Mouse (Mus musculus): ENCODE results near the gene Gm49510. TPM values are rescaled to one million over a fixed set of nuclear protein-coding genes. Genes with fewer than 3 reads are reported as not detected.

Gm49510 gene
- polyA plus RNA-seq, 1 experiment, result not detected

GRCm38 (mm10) chr15:78937311-78937710, 37.8 kb downstream of the Gm49510 start:
- TF ChIP-seq POLR2A (IDR thresholded peaks at IDR 0.05; ENCODE audit: control insufficient read depth, low read depth, low read length), result no peak
- no peak for TF ChIP-seq CTCF (IDR thresholded peaks at IDR 0.05; ENCODE audit: control insufficient read depth, insufficient read depth, insufficient replicate concordance, low read depth, low read length)
- Histone ChIP-seq H3K4me3 (ENCODE audit: control insufficient read depth, low read depth, low read length) (no peak overlapping the region), H3K4me1 (ENCODE audit: control insufficient read depth, insufficient read depth, low read length) (peaks cover 4% of the 10 kb centered on the region), H3K27ac (ENCODE audit: control insufficient read depth, insufficient read depth, low read depth, low read length) (no peak overlapping the region), H3K36me3 (ENCODE audit: control insufficient read depth, insufficient read depth, low read length) (peaks cover 2% of the 10 kb centered on the region), H3K27me3 (ENCODE audit: control insufficient read depth, insufficient read depth, low read length) (no peaks in the 10 kb centered on the region)

GRCm38 (mm10) chr15:78937963-78938362, 38.5 kb downstream of the Gm49510 start:
- no peak overlapping the region for H3K27ac ChIP-seq (ENCODE audit: control insufficient read depth, insufficient read depth, low read depth, low read length)
- H3K4me3 ChIP-seq (ENCODE audit: control insufficient read depth, low read depth, low read length), result no peak overlapping the region
- TF ChIP-seq CTCF (IDR thresholded peaks at IDR 0.05; ENCODE audit: control insufficient read depth, insufficient read depth, insufficient replicate concordance, low read depth, low read length) (no peak), POLR2A (IDR thresholded peaks at IDR 0.05; ENCODE audit: control insufficient read depth, low read depth, low read length) (no peak)
- peaks cover 4% of the 10 kb centered on the region for H3K4me1 ChIP-seq (ENCODE audit: control insufficient read depth, insufficient read depth, low read length)
- H3K27me3 ChIP-seq (ENCODE audit: control insufficient read depth, insufficient read depth, low read length), result no peaks in the 10 kb centered on the region
- H3K36me3 ChIP-seq (ENCODE audit: control insufficient read depth, insufficient read depth, low read length), result peaks cover 2% of the 10 kb centered on the region

DNA sequence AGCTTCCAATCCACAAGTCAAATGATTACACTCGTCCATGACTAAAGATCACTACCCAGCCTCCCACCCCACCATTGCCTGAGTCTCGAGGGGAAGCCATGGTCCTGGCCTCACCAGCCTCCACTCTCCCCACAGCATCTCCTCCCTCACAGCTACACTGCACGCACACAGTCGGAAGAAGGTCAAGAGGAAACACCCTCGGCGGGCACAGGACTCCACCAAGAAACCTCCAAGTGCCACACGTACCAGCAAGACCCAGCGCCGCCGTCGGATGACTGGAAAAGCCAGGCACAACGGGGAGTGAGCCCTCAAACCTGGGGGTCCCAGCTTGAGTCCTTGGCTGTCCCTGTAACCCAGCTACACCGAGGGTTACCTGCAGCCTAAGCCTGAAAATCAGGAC, 40.9 kb downstream of the Gm49510 start:
- Histone ChIP-seq H3K36me3 (ENCODE audit: control insufficient read depth, insufficient read depth, low read length) (peaks cover 2% of the 10 kb centered on the region), H3K4me1 (ENCODE audit: control insufficient read depth, insufficient read depth, low read length) (peaks cover 2% of the 10 kb centered on the region; the same call in 1 of the 2 replicates), H3K27ac (ENCODE audit: control insufficient read depth, insufficient read depth, low read depth, low read length) (no peak overlapping the region), H3K4me3 (ENCODE audit: control insufficient read depth, low read depth, low read length) (no peak overlapping the region), H3K27me3 (ENCODE audit: control insufficient read depth, insufficient read depth, low read length) (no peaks in the 10 kb centered on the region)
- TF ChIP-seq CTCF (IDR thresholded peaks at IDR 0.05; ENCODE audit: control insufficient read depth, insufficient read depth, insufficient replicate concordance, low read depth, low read length) (no peak), POLR2A (IDR thresholded peaks at IDR 0.05; ENCODE audit: control insufficient read depth, low read depth, low read length) (no peak)

- Histone ChIP-seq H3K4me1 (ENCODE audit: control insufficient read depth, insufficient read depth, low read length) (no peaks in the 10 kb centered on the region; the same call in 1 of the 2 replicates), H3K27ac (ENCODE audit: control insufficient read depth, insufficient read depth, low read depth, low read length) (no peak overlapping the region), H3K27me3 (ENCODE audit: control insufficient read depth, insufficient read depth, low read length) (no peaks in the 10 kb centered on the region), H3K4me3 (ENCODE audit: control insufficient read depth, low read depth, low read length) (no peak overlapping the region), H3K36me3 (ENCODE audit: control insufficient read depth, insufficient read depth, low read length) (peaks cover 2% of the 10 kb centered on the region)
- TF ChIP-seq POLR2A (IDR thresholded peaks at IDR 0.05; ENCODE audit: control insufficient read depth, low read depth, low read length) (no peak), CTCF (IDR thresholded peaks at IDR 0.05; ENCODE audit: control insufficient read depth, insufficient read depth, insufficient replicate concordance, low read depth, low read length) (peak; percentile 59; the same call in 1 of the 2 replicates)
These were observed 43.2 kb downstream of the Gm49510 start for GRCm38 (mm10) chr15:78942663-78943062.

DNA sequence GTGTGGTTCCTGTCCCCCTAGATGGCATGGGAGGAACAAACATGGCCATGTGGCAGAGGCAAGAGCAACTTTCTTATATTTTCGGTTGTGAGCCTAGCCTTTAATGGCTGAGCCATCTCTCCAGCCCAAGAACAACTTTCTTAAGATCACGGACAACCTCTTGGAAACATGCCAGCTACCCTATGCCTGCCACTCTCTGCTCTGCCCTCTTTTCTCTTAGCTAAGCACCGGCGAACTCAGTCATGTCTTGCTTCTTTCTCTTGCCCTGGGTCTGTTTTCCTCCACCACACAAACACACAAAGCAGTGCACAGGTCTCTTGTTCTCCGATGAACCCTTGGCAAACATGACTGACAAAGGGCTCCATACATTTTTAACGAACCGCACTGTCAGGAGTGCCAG, 46.8 kb downstream of the Gm49510 start:
- TF ChIP-seq CTCF (IDR thresholded peaks at IDR 0.05; ENCODE audit: control insufficient read depth, insufficient read depth, insufficient replicate concordance, low read depth, low read length), result no peak
- TF ChIP-seq POLR2A (IDR thresholded peaks at IDR 0.05; ENCODE audit: control insufficient read depth, low read depth, low read length), result no peak
- Histone ChIP-seq H3K36me3 (ENCODE audit: control insufficient read depth, insufficient read depth, low read length) (no peaks in the 10 kb centered on the region), H3K27me3 (ENCODE audit: control insufficient read depth, insufficient read depth, low read length) (no peaks in the 10 kb centered on the region), H3K27ac (ENCODE audit: control insufficient read depth, insufficient read depth, low read depth, low read length) (no peak overlapping the region), H3K4me1 (ENCODE audit: control insufficient read depth, insufficient read depth, low read length) (peaks cover 4% of the 10 kb centered on the region), H3K4me3 (ENCODE audit: control insufficient read depth, low read depth, low read length) (no peak overlapping the region)

DNA sequence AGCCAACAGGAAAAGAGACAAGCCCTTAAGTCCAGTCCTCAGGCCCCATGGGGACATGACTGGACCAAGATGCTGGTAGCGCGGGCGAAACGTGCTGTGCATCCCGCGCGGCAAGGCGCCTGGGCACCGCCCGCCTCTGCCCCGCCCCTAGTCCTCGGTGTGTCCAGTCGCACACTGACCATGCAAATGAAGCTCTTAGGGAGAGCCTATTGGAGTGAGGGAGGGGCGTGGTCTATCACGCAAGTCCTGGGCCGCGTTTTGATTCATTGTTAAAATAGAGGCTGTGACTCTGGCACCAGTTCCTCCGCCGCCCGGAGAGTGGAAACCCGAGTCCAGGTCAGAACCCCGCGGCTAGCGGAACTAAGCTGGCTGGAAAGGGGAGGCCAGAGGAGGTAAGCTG, 48.2 kb downstream of the Gm49510 start, which contains the start of gene Triobp:
Triobp (plus strand) TSS at position 68 of the 400 bp plus-strand sequence.
- Histone ChIP-seq H3K27ac (ENCODE audit: control insufficient read depth, insufficient read depth, low read depth, low read length) (no peak within 1 kb of the TSS), H3K36me3 (ENCODE audit: control insufficient read depth, insufficient read depth, low read length) (no peaks in the 10 kb centered on the region), H3K4me3 (ENCODE audit: control insufficient read depth, low read depth, low read length) (peak within 1 kb of the TSS; percentile 41), H3K27me3 (ENCODE audit: control insufficient read depth, insufficient read depth, low read length) (no peaks in the 10 kb centered on the region), H3K4me1 (ENCODE audit: control insufficient read depth, insufficient read depth, low read length) (peaks cover 4% of the 10 kb centered on the region)
- TF ChIP-seq POLR2A (IDR thresholded peaks at IDR 0.05; ENCODE audit: control insufficient read depth, low read depth, low read length) (no peak), CTCF (IDR thresholded peaks at IDR 0.05; ENCODE audit: control insufficient read depth, insufficient read depth, insufficient replicate concordance, low read depth, low read length) (no peak)

DNA sequence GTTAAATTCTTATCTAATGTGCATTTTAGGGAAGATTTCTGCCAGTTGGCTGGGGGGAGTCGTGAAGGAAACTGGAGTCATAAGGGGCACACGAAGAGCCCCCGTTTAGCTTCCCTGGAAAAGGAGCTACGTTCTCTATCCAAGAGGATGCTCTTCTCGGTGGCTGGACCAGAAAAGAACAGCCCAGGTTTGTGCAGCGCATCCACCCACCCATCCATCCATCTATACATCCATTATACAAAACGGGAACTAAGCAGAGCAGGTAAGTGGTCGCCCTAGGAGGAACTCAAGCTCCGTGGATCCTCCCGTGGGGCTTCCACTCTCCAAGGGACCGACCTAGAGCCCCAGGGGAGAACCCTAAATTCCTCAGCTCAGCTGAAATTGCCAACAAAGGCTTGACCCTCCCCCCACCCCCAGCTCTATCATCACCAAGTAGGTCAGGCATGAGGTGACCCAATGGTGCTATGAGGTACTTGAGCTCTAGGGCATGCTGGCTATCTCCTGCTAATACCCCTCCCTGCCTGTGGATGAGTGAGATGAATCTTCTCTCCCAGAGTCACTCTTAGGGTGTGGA, 48.8 kb downstream of the Gm49510 start:
- peak overlapping the region; percentile 41 for H3K4me3 ChIP-seq (ENCODE audit: control insufficient read depth, low read depth, low read length)
- no peaks in the 10 kb centered on the region for H3K27me3 ChIP-seq (ENCODE audit: control insufficient read depth, insufficient read depth, low read length)
- H3K4me1 ChIP-seq (ENCODE audit: control insufficient read depth, insufficient read depth, low read length), result peaks cover 4% of the 10 kb centered on the region
- H3K36me3 ChIP-seq (ENCODE audit: control insufficient read depth, insufficient read depth, low read length), result no peaks in the 10 kb centered on the region
- no peak for TF ChIP-seq CTCF (IDR thresholded peaks at IDR 0.05; ENCODE audit: control insufficient read depth, insufficient read depth, insufficient replicate concordance, low read depth, low read length)
- peak; percentile 12; the same call in 1 of the 2 replicates for TF ChIP-seq POLR2A (IDR thresholded peaks at IDR 0.05; ENCODE audit: control insufficient read depth, low read depth, low read length)
- no peak overlapping the region for H3K27ac ChIP-seq (ENCODE audit: control insufficient read depth, insufficient read depth, low read depth, low read length)

Measured in testis, adult 2 months (tissue).